Mouse (Mus musculus) liver, postnatal 0 days (tissue): ENCODE results near the gene Brox.

Experiments used
- CTCF ChIP-seq: sonication (generic); IDR thresholded peaks from 2 replicates; pipeline ENCODE4 v1.5.1; 2016; ENCODE audit warnings: antibody characterized with exemption, low read depth
- EP300 ChIP-seq: IDR thresholded peaks from 2 replicates; pipeline ENCODE4 v1.6.1; 2016; ENCODE audit warnings: antibody characterized with exemption, low read depth, mild to moderate bottlenecking

DNA sequence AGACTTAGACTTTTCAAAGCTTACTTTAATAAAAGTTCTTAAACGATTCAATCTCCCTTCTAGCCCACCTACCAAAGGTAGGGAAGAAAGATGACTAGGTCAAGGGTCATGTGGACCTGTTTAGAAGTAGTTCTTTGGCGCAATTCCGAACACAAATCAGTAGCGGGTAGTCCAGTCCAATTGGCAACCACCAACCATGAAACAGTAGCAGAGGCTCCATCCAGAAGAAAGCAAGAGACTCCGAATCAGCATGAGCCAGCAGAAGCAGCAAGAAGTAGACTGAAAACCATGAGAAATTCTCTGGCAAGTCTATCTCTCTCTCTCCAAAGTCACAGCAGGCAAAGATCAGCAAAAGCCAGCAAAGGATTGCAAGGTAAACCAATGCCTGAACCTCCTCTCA, 60.6 kb downstream of the Brox start:
- TF ChIP-seq CTCF (no peak), EP300 (no peak)
